Mouse (Mus musculus) erythroblast, embryonic 14.5 days (primary cell): ENCODE results near the gene Kifc3. TPM values are rescaled to one million over a fixed set of nuclear protein-coding genes. Genes with fewer than 3 reads are reported as not detected.

Experiments used
- H3K27me3 ChIP-seq: 2 replicates; pipeline ENCODE4 v1.6.1; 2012; ENCODE audit warnings: inconsistent platforms; ENCODE audit not compliant: control insufficient read depth
- H3K36me3 ChIP-seq: 2 replicates; pipeline ENCODE4 v1.6.1; 2012; ENCODE audit warnings: mild to moderate bottlenecking, inconsistent platforms; ENCODE audit not compliant: control insufficient read depth
- H3K4me1 ChIP-seq: 2 replicates; pipeline ENCODE4 v1.6.1; 2012; ENCODE audit warnings: inconsistent platforms; ENCODE audit not compliant: control insufficient read depth
- H3K4me3 ChIP-seq: replicated peaks from 2 replicates; pipeline ENCODE3; 2012; ENCODE audit warnings: moderate library complexity, mild to moderate bottlenecking, inconsistent platforms
- H3K9me3 ChIP-seq: 2 replicates; pipeline ENCODE4 v1.6.1; 2012; ENCODE audit warnings: low read length, inconsistent platforms, mixed read lengths; ENCODE audit not compliant: control insufficient read depth
- GATA1 ChIP-seq: IDR thresholded peaks from 2 replicates; pipeline ENCODE4 v1.6.1; 2012; ENCODE audit warnings: low read length, inconsistent platforms, mixed read lengths
- TAL1 ChIP-seq: IDR thresholded peaks from 3 replicates; pipeline ENCODE4 v1.6.1; 2012; ENCODE audit warnings: low read length, inconsistent platforms, mixed read lengths
- polyA plus RNA-seq: library from polyadenylated mRNA; stranded (reverse); fragments of >175 nt; gene quantifications from 2 replicates; pipeline ENCODE4 v1.2.3, GENCODE M21; 2012

Gene Kifc3
- polyA plus RNA-seq, 1 experiment, result 0.04 TPM

GRCm38 (mm10) chr8:95142075-95142831 is 60.4 kb downstream of the Kifc3 start:
- Histone ChIP-seq H3K4me1 (peaks cover 2% of the 10 kb centered on the region; the same call in 1 of the 2 replicates), H3K36me3 (no peaks in the 10 kb centered on the region), H3K27me3 (peaks cover 56% of the 10 kb centered on the region), H3K9me3 (no peaks in the 10 kb centered on the region), H3K4me3 (peak overlapping the region; percentile 50)
- TF ChIP-seq GATA1 (no peak), TAL1 (no peak)

GRCm38 (mm10) chr8:95141469-95142074 is 61.0 kb downstream of the Kifc3 start:
- H3K27me3 ChIP-seq, result peaks cover 62% of the 10 kb centered on the region
- peak overlapping the region; percentile 50 for H3K4me3 ChIP-seq
- no peaks in the 10 kb centered on the region for H3K36me3 ChIP-seq
- no peak for TF ChIP-seq GATA1
- no peak for TF ChIP-seq TAL1
- H3K4me1 ChIP-seq, result peaks cover 2% of the 10 kb centered on the region; the same call in 1 of the 2 replicates
- H3K9me3 ChIP-seq, result no peaks in the 10 kb centered on the region

GRCm38 (mm10) chr8:95141026-95141425 is 61.6 kb downstream of the Kifc3 start:
- Histone ChIP-seq H3K27me3 (peaks cover 66% of the 10 kb centered on the region), H3K4me3 (no peak overlapping the region), H3K9me3 (no peaks in the 10 kb centered on the region), H3K36me3 (no peaks in the 10 kb centered on the region), H3K4me1 (peaks cover 2% of the 10 kb centered on the region; the same call in 1 of the 2 replicates)
- TF ChIP-seq GATA1 (no peak), TAL1 (no peak)

- no peak for TF ChIP-seq TAL1
- TF ChIP-seq GATA1, result no peak
- Histone ChIP-seq H3K4me1 (peaks cover 2% of the 10 kb centered on the region; the same call in 1 of the 2 replicates), H3K4me3 (no peak overlapping the region), H3K27me3 (peaks cover 66% of the 10 kb centered on the region), H3K9me3 (no peaks in the 10 kb centered on the region), H3K36me3 (no peaks in the 10 kb centered on the region)
These were observed 62.1 kb downstream of the Kifc3 start for GRCm38 (mm10) chr8:95140555-95140954.

DNA sequence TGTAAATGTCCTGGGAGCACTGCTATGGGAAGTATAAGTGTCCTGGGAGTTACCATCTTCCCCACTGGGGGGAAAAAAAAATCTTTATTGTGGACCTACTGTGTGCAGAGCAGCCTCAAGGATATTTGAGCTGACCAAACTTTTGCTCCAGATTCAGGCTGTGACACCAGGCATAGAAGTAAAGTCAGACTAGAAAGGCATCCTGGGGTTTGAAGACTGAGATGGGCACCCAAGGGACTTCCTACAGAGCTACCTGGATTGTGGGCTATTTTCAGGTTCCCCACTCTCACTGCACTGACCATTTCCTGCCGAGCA is 63.6 kb downstream of the Kifc3 start:
- H3K4me1 ChIP-seq, result peaks cover 2% of the 10 kb centered on the region; the same call in 1 of the 2 replicates
- H3K9me3 ChIP-seq, result no peaks in the 10 kb centered on the region
- no peaks in the 10 kb centered on the region for H3K36me3 ChIP-seq
- TF ChIP-seq TAL1 (no peak), GATA1 (no peak)
- peaks cover 64% of the 10 kb centered on the region for H3K27me3 ChIP-seq
- H3K4me3 ChIP-seq, result no peak overlapping the region

GRCm38 (mm10) chr8:95138341-95139050 is 64.1 kb downstream of the Kifc3 start:
- peaks cover 63% of the 10 kb centered on the region for H3K27me3 ChIP-seq
- TF ChIP-seq GATA1 (no peak), TAL1 (no peak)
- no peaks in the 10 kb centered on the region for H3K36me3 ChIP-seq
- H3K4me3 ChIP-seq, result peak overlapping the region; percentile 40
- H3K9me3 ChIP-seq, result no peaks in the 10 kb centered on the region
- H3K4me1 ChIP-seq, result peaks cover 2% of the 10 kb centered on the region; the same call in 1 of the 2 replicates

DNA sequence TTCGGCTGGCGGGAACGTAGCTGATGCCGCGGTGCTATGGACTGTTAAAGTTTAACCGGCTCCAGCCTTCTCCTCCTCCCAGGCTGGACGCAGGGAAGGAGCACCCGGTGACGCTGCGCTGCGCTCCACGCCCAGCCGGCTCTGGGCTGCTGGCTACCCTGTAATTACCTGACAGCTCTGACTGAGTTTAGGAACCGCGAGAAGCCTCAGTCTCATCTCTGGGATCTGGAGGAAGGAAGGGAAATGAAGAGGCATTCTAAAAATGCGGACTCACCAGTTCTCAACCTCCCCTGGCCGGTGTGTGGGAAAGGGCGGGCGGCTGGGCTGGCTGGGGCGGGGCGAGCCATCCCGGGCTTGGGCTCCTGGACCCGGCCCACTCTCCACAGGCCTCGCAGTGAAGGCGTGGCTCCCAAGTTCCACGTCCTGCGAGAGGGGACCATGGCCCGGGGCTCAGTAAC is 64.9 kb downstream of the Kifc3 start:
- no peaks in the 10 kb centered on the region for H3K9me3 ChIP-seq
- H3K27me3 ChIP-seq, result peaks cover 55% of the 10 kb centered on the region
- TF ChIP-seq TAL1, result no peak
- no peak for TF ChIP-seq GATA1
- no peaks in the 10 kb centered on the region; the same call in 1 of the 2 replicates for H3K36me3 ChIP-seq
- H3K4me3 ChIP-seq, result peak overlapping the region; percentile 34
- H3K4me1 ChIP-seq, result peaks cover 1% of the 10 kb centered on the region; the same call in 1 of the 2 replicates

GRCm38 (mm10) chr8:95137201-95137600 is 65.4 kb downstream of the Kifc3 start:
- peak overlapping the region; percentile 34 for H3K4me3 ChIP-seq
- no peaks in the 10 kb centered on the region for H3K9me3 ChIP-seq
- H3K36me3 ChIP-seq, result no peaks in the 10 kb centered on the region; the same call in 1 of the 2 replicates
- no peaks in the 10 kb centered on the region for H3K4me1 ChIP-seq
- TF ChIP-seq GATA1 (no peak), TAL1 (no peak)
- peaks cover 50% of the 10 kb centered on the region for H3K27me3 ChIP-seq

- Histone ChIP-seq H3K4me1 (no peaks in the 10 kb centered on the region), H3K4me3 (no peak overlapping the region), H3K36me3 (no peaks in the 10 kb centered on the region; the same call in 1 of the 2 replicates), H3K27me3 (peaks cover 41% of the 10 kb centered on the region), H3K9me3 (no peaks in the 10 kb centered on the region)
- TF ChIP-seq GATA1 (no peak), TAL1 (no peak)
These were observed 66.4 kb downstream of the Kifc3 start for GRCm38 (mm10) chr8:95136218-95136617.
